Mouse (Mus musculus) ES-E14 (cell line): ENCODE results near the gene Rsph6a. TPM values are rescaled to one million over a fixed set of nuclear protein-coding genes. Genes with fewer than 3 reads are reported as not detected.

ENCODE experiments used
- DNase-seq: peaks from one replicate; pipeline ENCODE4 v3.0.0-alpha.2; 2013; ENCODE audit warnings: low read depth, low spot score
- H3K27ac ChIP-seq: 2 replicates; pipeline ENCODE4 v1.5.1; 2012; ENCODE audit warnings: low read depth, mild to moderate bottlenecking, low read length, moderate library complexity, mixed read lengths; ENCODE audit not compliant: poor library complexity, insufficient read depth, severe bottlenecking
- H3K36me3 ChIP-seq: 2 replicates; pipeline ENCODE4 v1.6.1; 2012; ENCODE audit warnings: mild to moderate bottlenecking, low read length, moderate library complexity, mixed read lengths; ENCODE audit not compliant: control insufficient read depth, poor library complexity, insufficient read depth, severe bottlenecking
- H3K4me1 ChIP-seq, 2 experiments: fragments of 150-350 bp in 1 of 2; sonication (generic) in 1 of 2; 2 replicates each; pipeline ENCODE4 v1.6.1; 2012; ENCODE audit warnings: low read length in 2 of 2, mild to moderate bottlenecking in 1 of 2, mixed read lengths in 1 of 2; ENCODE audit not compliant: control insufficient read depth in 2 of 2, insufficient read depth in 2 of 2, poor library complexity in 1 of 2
- H3K4me3 ChIP-seq, 2 experiments: fragments of 150-350 bp in 1 of 2; sonication (generic) in 1 of 2; 2 replicates each; pipeline ENCODE4 v1.5.1; 2012; ENCODE audit warnings: low read length in 2 of 2, low read depth in 1 of 2, mild to moderate bottlenecking in 1 of 2, mixed read lengths in 1 of 2; ENCODE audit not compliant: insufficient read depth in 1 of 2, poor library complexity in 1 of 2, severe bottlenecking in 1 of 2
- H3K9ac ChIP-seq: 2 replicates; pipeline ENCODE4 v1.6.1; 2012; ENCODE audit warnings: low read depth, mild to moderate bottlenecking, low read length, mixed read lengths; ENCODE audit not compliant: poor library complexity, insufficient read depth, severe bottlenecking
- H3K9me3 ChIP-seq: fragments of 150-350 bp; sonication (generic); 2 replicates; pipeline ENCODE4 v1.6.1; 2012; ENCODE audit warnings: low read depth, mild to moderate bottlenecking, low read length; ENCODE audit not compliant: control insufficient read depth, insufficient read depth
- CHD2 ChIP-seq: IDR thresholded peaks from 2 replicates; pipeline ENCODE4 v1.6.1; 2014; ENCODE audit warnings: mild to moderate bottlenecking, low read depth, low read length, inconsistent platforms
- HCFC1 ChIP-seq: IDR thresholded peaks from 2 replicates; pipeline ENCODE4 v1.6.1; 2012; ENCODE audit warnings: low read length, inconsistent platforms, borderline replicate concordance; ENCODE audit not compliant: insufficient read depth
- MAFK ChIP-seq: IDR thresholded peaks from 2 replicates; pipeline ENCODE4 v1.6.1; 2014; ENCODE audit warnings: mild to moderate bottlenecking, low read depth, low read length, inconsistent platforms; ENCODE audit not compliant: insufficient read depth
- ZC3H11A ChIP-seq: IDR thresholded peaks from 2 replicates; pipeline ENCODE4 v1.6.1; 2012; ENCODE audit warnings: low read depth, mild to moderate bottlenecking, inconsistent platforms, low read length, borderline replicate concordance
- ZNF384 ChIP-seq: IDR thresholded peaks from 2 replicates; pipeline ENCODE4 v1.6.1; 2012; ENCODE audit warnings: low read depth, low read length, inconsistent platforms
- in situ Hi-C, 2 experiments: fragments of 600-800 bp; cut with MboI; formaldehyde crosslinking; loops; one replicate each; pipeline ENCODE4 v1.15.1; 2025; ENCODE audit warnings: low sequenced_read_pairs in 2 of 2, inconsistent platforms in 1 of 2; ENCODE audit not compliant: unreplicated experiment in 2 of 2
- total RNA-seq: library from RNA; depleted of rRNA; stranded (reverse); fragments of 300-350 nt; gene quantifications from 2 replicates; pipeline ENCODE4 v1.2.3, GENCODE M21; 2012

The Rsph6a gene
- total RNA-seq, 1 experiment: 0.94 TPM

GRCm38 (mm10) chr7:19049252-19049651 lies 5.2 kb upstream of the Rsph6a start:
- TF ChIP-seq HCFC1: no peak
- TF ChIP-seq CHD2: no peak
- TF ChIP-seq MAFK: no peak
- no peak for TF ChIP-seq ZNF384
- no peak for TF ChIP-seq ZC3H11A
- Histone ChIP-seq H3K9ac (no peak overlapping the region), H3K4me1 (peaks cover 0 to 6% of the 10 kb centered on the region in 2 experiments; a peak in 1 of 4 replicates), H3K27ac (no peak overlapping the region), H3K4me3 (no peak overlapping the region), H3K36me3 (peaks cover 71% of the 10 kb centered on the region), H3K9me3 (no peaks in the 10 kb centered on the region)
- in situ Hi-C loops: no loop called here
- DNase-seq: no peak

- Histone ChIP-seq H3K4me1 (peaks cover 0 to 8% of the 10 kb centered on the region in 2 experiments; a peak in 1 of 4 replicates), H3K36me3 (peaks cover 65% of the 10 kb centered on the region), H3K9me3 (no peaks in the 10 kb centered on the region), H3K27ac (no peak overlapping the region), H3K4me3 (no peak overlapping the region), H3K9ac (no peak overlapping the region)
- TF ChIP-seq ZC3H11A (no peak), HCFC1 (no peak), CHD2 (no peak), MAFK (no peak), ZNF384 (no peak)
- in situ Hi-C loops: no loop called here
- DNase-seq: no peak
Measured at GRCm38 (mm10) chr7:19050172-19050571, 4.3 kb upstream of the Rsph6a start.

DNA sequence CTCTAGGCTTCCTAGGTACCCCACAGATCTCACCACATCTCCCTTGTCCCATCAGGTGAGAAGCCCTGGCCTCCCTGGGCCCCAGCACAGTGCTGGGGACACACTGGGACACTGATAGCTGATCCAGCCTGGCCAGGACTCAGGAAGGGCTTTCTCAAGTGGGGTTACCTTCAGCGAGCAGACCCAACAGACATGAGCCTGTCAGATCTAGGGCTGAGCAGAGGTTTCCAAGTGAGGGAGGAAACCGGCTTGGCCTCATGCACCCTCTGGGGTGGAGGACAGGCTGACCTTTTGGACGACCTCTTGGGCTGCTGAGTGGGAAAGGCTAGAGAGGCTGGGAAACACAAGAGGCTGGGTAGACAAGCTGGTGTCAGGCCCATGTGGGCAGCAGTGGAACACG lies 3.3 kb upstream of the Rsph6a start:
- in situ Hi-C loops: no loop called here
- Histone ChIP-seq H3K36me3 (peaks cover 56% of the 10 kb centered on the region), H3K9ac (no peak overlapping the region), H3K4me3 (no peak overlapping the region), H3K27ac (no peak overlapping the region), H3K9me3 (no peaks in the 10 kb centered on the region), H3K4me1 (peaks cover 0 to 8% of the 10 kb centered on the region in 2 experiments; a peak in 1 of 4 replicates)
- TF ChIP-seq CHD2: no peak
- TF ChIP-seq ZNF384: no peak
- no peak for TF ChIP-seq HCFC1
- TF ChIP-seq MAFK: no peak
- TF ChIP-seq ZC3H11A: no peak
- DNase-seq: no peak

DNA sequence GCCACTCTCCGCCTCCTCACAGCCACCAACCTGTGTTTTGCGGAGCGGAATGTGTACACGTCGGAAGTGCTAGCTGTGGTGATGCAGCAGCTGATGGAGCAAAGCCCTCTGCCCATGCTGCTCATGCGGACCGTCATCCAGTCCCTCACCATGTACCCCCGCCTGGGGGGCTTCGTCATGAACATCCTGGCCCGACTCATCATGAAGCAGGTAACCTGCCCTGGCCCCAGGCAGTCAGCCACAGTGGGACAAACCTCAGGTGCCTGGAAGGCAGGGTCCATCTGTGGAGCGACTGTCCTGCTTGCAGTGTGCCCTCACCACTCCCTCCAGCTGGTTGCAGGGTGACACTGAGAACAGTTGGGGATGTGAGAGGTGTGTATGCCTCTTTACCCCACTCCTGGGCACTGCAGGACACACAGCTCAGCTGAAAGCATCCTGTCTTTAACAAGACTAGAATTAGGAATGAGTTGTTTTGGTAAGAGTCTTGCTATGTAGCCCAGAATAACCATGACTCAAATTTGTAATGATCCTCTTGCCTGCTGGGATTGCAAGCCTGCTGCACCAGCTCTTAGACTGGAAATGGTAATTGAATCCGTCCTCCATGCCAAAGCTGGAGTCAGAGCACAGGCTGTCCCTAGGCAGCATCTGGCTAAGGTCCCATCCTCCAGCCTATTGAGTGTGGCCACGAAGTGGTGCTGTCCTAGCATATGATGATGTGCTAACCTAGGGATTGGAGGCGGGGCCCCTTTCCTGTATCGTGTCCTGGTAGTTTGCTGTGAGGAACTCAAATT lies 1.9 kb upstream of the Rsph6a start:
- Histone ChIP-seq H3K4me3 (no peak overlapping the region), H3K4me1 (peaks cover 0 to 8% of the 10 kb centered on the region in 2 experiments; a peak in 1 of 4 replicates), H3K9ac (no peak overlapping the region), H3K36me3 (peaks cover 43% of the 10 kb centered on the region), H3K27ac (no peak overlapping the region), H3K9me3 (no peaks in the 10 kb centered on the region)
- TF ChIP-seq ZNF384: no peak
- TF ChIP-seq MAFK: no peak
- no peak for TF ChIP-seq HCFC1
- TF ChIP-seq CHD2: no peak
- TF ChIP-seq ZC3H11A: no peak
- DNase-seq: no peak
- in situ Hi-C loops: no loop called here

GRCm38 (mm10) chr7:19053136-19053532 lies 1.4 kb upstream of the Rsph6a start:
- in situ Hi-C loops: no loop called here

More at GRCm38 (mm10) chr7:19053136-19053532, 1.4 kb upstream of the Rsph6a start:
- Histone ChIP-seq H3K4me3 (no peak overlapping the region), H3K4me1 (peaks cover 0 to 8% of the 10 kb centered on the region in 2 experiments; a peak in 1 of 4 replicates), H3K9ac (no peak overlapping the region), H3K36me3 (peaks cover 44% of the 10 kb centered on the region), H3K9me3 (no peaks in the 10 kb centered on the region), H3K27ac (no peak overlapping the region)
- DNase-seq: no peak
- TF ChIP-seq HCFC1 (no peak), MAFK (no peak), ZNF384 (no peak), ZC3H11A (no peak), CHD2 (no peak)
